Mouse (Mus musculus) embryonic facial prominence, embryonic 14.5 days (tissue): ENCODE data around the gene Lipo2. TPM values are rescaled to one million over a fixed set of nuclear protein-coding genes. Genes with fewer than 3 reads are reported as not detected.
"Not testable (repeated sequence)": the region's sequence is repeated elsewhere in the genome, so short reads cannot be mapped to it uniquely, and the experiment has no call there.

Experiments used
- ATAC-seq: fragments of 200-750 bp; cut with Nextera tagmentation; 2 replicates; pipeline ENCODE4 v1.8.0; 2017; ENCODE audit warnings: low read depth, moderate number of reproducible peaks, moderate TSS enrichment
- DNase-seq: peaks from one replicate; pipeline ENCODE4 v3.0.0-alpha.2; 2015; ENCODE audit warnings: low spot score
- H3K27ac ChIP-seq: fragments of 300-500 bp; sonication (generic); replicated peaks from 2 replicates; pipeline ENCODE4 v1.5.1; 2014; ENCODE audit warnings: low read depth, mild to moderate bottlenecking, low read length, moderate library complexity
- H3K27me3 ChIP-seq: fragments of 300-500 bp; sonication (generic); replicated peaks from 2 replicates; pipeline ENCODE4 v1.6.1; 2014; ENCODE audit warnings: low read length; ENCODE audit not compliant: control insufficient read depth, insufficient read depth
- H3K36me3 ChIP-seq: fragments of 300-500 bp; sonication (generic); 2 replicates; pipeline ENCODE4 v1.6.1; 2014; ENCODE audit warnings: low read length, mixed read lengths; ENCODE audit not compliant: control insufficient read depth, insufficient read depth
- H3K4me1 ChIP-seq: fragments of 300-500 bp; sonication (generic); 2 replicates; pipeline ENCODE4 v1.6.1; 2014; ENCODE audit warnings: antibody characterized with exemption, low read length; ENCODE audit not compliant: control insufficient read depth, insufficient read depth
- H3K4me2 ChIP-seq: fragments of 300-500 bp; sonication (generic); 2 replicates; pipeline ENCODE4 v1.6.1; 2014; ENCODE audit warnings: low read depth, mild to moderate bottlenecking, low read length, moderate library complexity, mixed read lengths
- H3K4me3 ChIP-seq: fragments of 300-500 bp; sonication (generic); 2 replicates; pipeline ENCODE4 v1.5.1; 2014; ENCODE audit warnings: low read depth, mild to moderate bottlenecking, low read length
- H3K9ac ChIP-seq: fragments of 300-500 bp; sonication (generic); 2 replicates; pipeline ENCODE4 v1.6.1; 2014; ENCODE audit warnings: low read depth, mild to moderate bottlenecking, low read length, moderate library complexity, mixed read lengths
- H3K9me3 ChIP-seq: fragments of 300-500 bp; sonication (generic); 2 replicates; pipeline ENCODE4 v1.6.1; 2016; ENCODE audit warnings: low read length; ENCODE audit not compliant: control insufficient read depth
- WGBS: fragments of 180-500 bp; shearing (Covaris S2); extraction: QIAGEN DNeasy Blood & Tissue Kit; methylation state at CpG from one replicate; pipeline ENCODE4 v1.1.7; 2014; 5-methylcytosine and 5-hydroxymethylcytosine counted together
- polyA plus RNA-seq: library from polyadenylated mRNA; unstranded; fragments of >200 nt; fragmentation: Nextera tagmentation; extraction: Ambion mirVana; gene quantifications from 2 replicates; pipeline ENCODE4 v1.2.1, GENCODE M21; 2014

Lipo2 gene
- 0.35 and 0.64 TPM in 2 replicates for polyA plus RNA-seq

- H3K36me3 ChIP-seq, H3K4me3 ChIP-seq, DNase-seq, H3K9ac ChIP-seq, H3K4me1 ChIP-seq, H3K9me3 ChIP-seq, H3K27me3 ChIP-seq, ATAC-seq, H3K27ac ChIP-seq, H3K4me2 ChIP-seq: not testable (repeated sequence)
- WGBS, result 98% methylated on average over 1 of the region's 1 CpGs
Observed at GRCm38 (mm10) chr19:33751259-33751658, at the start of gene Lipo2. TSS of gene Lipo2 (minus strand) at chr19:33751359.

- not testable (repeated sequence) for H3K36me3 ChIP-seq, ATAC-seq
Observed at GRCm38 (mm10) chr19:33787359-33787758, 36.2 kb upstream of the Lipo2 start, which contains the start of gene Lipo1. TSS of gene Lipo1 (minus strand) at chr19:33787459.

GRCm38 (mm10) chr19:33786576-33787277 lies 35.6 kb upstream of the Lipo2 start:
- Histone ChIP-seq H3K4me1 (no peaks in the 10 kb centered on the region), H3K4me3 (no peak overlapping the region), H3K36me3 (no peaks in the 10 kb centered on the region), H3K27me3 (no peaks in the 10 kb centered on the region), H3K27ac (no peak overlapping the region), H3K9ac (no peak overlapping the region), H3K9me3 (no peaks in the 10 kb centered on the region), H3K4me2 (no peak overlapping the region)
- DNase-seq (no peak), ATAC-seq (no peak)
- WGBS, result 83% methylated on average over 12 of the region's 12 CpGs

More at GRCm38 (mm10) chr19:33787359-33787758, 36.2 kb upstream of the Lipo2 start, which contains the start of gene Lipo1:
- not testable (repeated sequence) for H3K27ac ChIP-seq, H3K9ac ChIP-seq, H3K4me3 ChIP-seq, H3K9me3 ChIP-seq, H3K27me3 ChIP-seq, DNase-seq, H3K4me1 ChIP-seq, H3K4me2 ChIP-seq

GRCm38 (mm10) chr19:33761287-33762086 lies 10.3 kb upstream of the Lipo2 start, which contains the start of gene Lipo3:
TSS of gene Lipo3 (minus strand) at chr19:33761951.
- Histone ChIP-seq H3K4me2 (peak within 1 kb of the TSS; percentile 41; the same call in 1 of the 2 replicates), H3K4me3 (peak within 1 kb of the TSS; percentile 17; the same call in 1 of the 2 replicates)
- peak; percentile 2 for DNase-seq
- ATAC-seq, result peak; percentile 81
- not testable (repeated sequence) for H3K27me3 ChIP-seq, H3K9me3 ChIP-seq, H3K27ac ChIP-seq, H3K36me3 ChIP-seq, H3K4me1 ChIP-seq, H3K9ac ChIP-seq
- WGBS, result 34% methylated on average over 12 of the region's 41 CpGs

Other genes starting within 250 kb of the Lipo2 start
- not detected in 2 replicates for gene Lipo4, start 233.6 kb downstream of the Lipo2 start, polyA plus RNA-seq
- not detected in 2 replicates for gene Gm8978, start 126.1 kb downstream of the Lipo2 start, polyA plus RNA-seq
- gene Lipo3, start 10.6 kb upstream of the Lipo2 start, polyA plus RNA-seq, result 12.9 and 13.2 TPM in 2 replicates
- gene Lipo1, start 36.1 kb upstream of the Lipo2 start, polyA plus RNA-seq, result not detected in 2 replicates
- gene Lipf, start 209.8 kb upstream of the Lipo2 start, polyA plus RNA-seq, result not detected in 2 replicates